Mouse (Mus musculus): ENCODE measurements around the gene Ttc9c. TPM values are rescaled to one million over a fixed set of nuclear protein-coding genes. Genes with fewer than 3 reads are reported as not detected.
A peak's percentile ranks its signal among the peaks of the same experiment; 100 is the strongest.
"Not testable (repeated sequence)": the region's sequence is repeated elsewhere in the genome, so short reads cannot be mapped to it uniquely, and the experiment has no call there.

Ttc9c gene
- polyA plus RNA-seq, 1 experiment from 2014 or later: 38.4 TPM

- under 1% methylated on average over 28 of the region's 38 CpGs for WGBS
- H3K36me3 ChIP-seq (ENCODE audit: control insufficient read depth, insufficient read depth, low read length): peaks cover 38% of the 10 kb centered on the region
- H3K9ac ChIP-seq (ENCODE audit: low read depth, low read length): peak within 1 kb of the TSS; percentile 73
- no peaks in the 10 kb centered on the region for H3K9me3 ChIP-seq (ENCODE audit: control insufficient read depth, low read length)
- peak; percentile 84 for ATAC-seq (ENCODE audit: low read depth)
- peak; percentile 92 for DNase-seq (ENCODE audit: low spot score)
- H3K4me3 ChIP-seq (ENCODE audit: low read depth, low read length): peak within 1 kb of the TSS; percentile 44
- H3K27ac ChIP-seq (replicated peaks; ENCODE audit: low read depth, low read length): peak within 1 kb of the TSS; percentile 97
- peaks cover 23% of the 10 kb centered on the region for H3K4me1 ChIP-seq (ENCODE audit: control insufficient read depth, insufficient read depth, low read length)
- H3K4me2 ChIP-seq (ENCODE audit: low read depth, low read length): peak within 1 kb of the TSS; percentile 63
- H3K27me3 ChIP-seq (replicated peaks; ENCODE audit: control insufficient read depth, insufficient read depth, low read length): no peaks in the 10 kb centered on the region
Observed at GRCm38 (mm10) chr19:8837251-8837791, 18.2 kb upstream of the Ttc9c start, which contains the start of gene Bscl2. TSS of gene Bscl2 (plus strand) at chr19:8837467.

GRCm38 (mm10) chr19:8836327-8836726, 17.2 kb upstream of the Ttc9c start:
- H3K9me3 ChIP-seq (ENCODE audit: control insufficient read depth, low read length); H3K27me3 ChIP-seq (replicated peaks; ENCODE audit: control insufficient read depth, insufficient read depth, low read length); H3K27ac ChIP-seq (replicated peaks; ENCODE audit: low read depth, low read length); H3K4me2 ChIP-seq (ENCODE audit: low read depth, low read length); H3K9ac ChIP-seq (ENCODE audit: low read depth, low read length); H3K4me3 ChIP-seq (ENCODE audit: low read depth, low read length); ATAC-seq (ENCODE audit: low read depth); DNase-seq (ENCODE audit: low spot score): not testable (repeated sequence)
- Histone ChIP-seq H3K36me3 (ENCODE audit: control insufficient read depth, insufficient read depth, low read length) (peaks cover 46% of the 10 kb centered on the region), H3K4me1 (ENCODE audit: control insufficient read depth, insufficient read depth, low read length) (peaks cover 23% of the 10 kb centered on the region)
- 96% methylated on average over 10 of the region's 10 CpGs for WGBS

- H3K4me3 ChIP-seq (ENCODE audit: low read depth, low read length): no peak overlapping the region
- H3K27me3 ChIP-seq (replicated peaks; ENCODE audit: control insufficient read depth, insufficient read depth, low read length): no peaks in the 10 kb centered on the region
- H3K36me3 ChIP-seq (ENCODE audit: control insufficient read depth, insufficient read depth, low read length): peaks cover 80% of the 10 kb centered on the region
- DNase-seq (ENCODE audit: low spot score) (no peak), ATAC-seq (ENCODE audit: low read depth) (no peak)
- no peaks in the 10 kb centered on the region for H3K9me3 ChIP-seq (ENCODE audit: control insufficient read depth, low read length)
- no peaks in the 10 kb centered on the region; the same call in 1 of the 2 replicates for H3K4me1 ChIP-seq (ENCODE audit: control insufficient read depth, insufficient read depth, low read length)
- H3K9ac ChIP-seq (ENCODE audit: low read depth, low read length): no peak overlapping the region
- no peak overlapping the region for H3K27ac ChIP-seq (replicated peaks; ENCODE audit: low read depth, low read length)
- WGBS: 94% methylated on average over 4 of the region's 4 CpGs
- no peak overlapping the region for H3K4me2 ChIP-seq (ENCODE audit: low read depth, low read length)
Observed at GRCm38 (mm10) chr19:8832971-8833370, 13.8 kb upstream of the Ttc9c start.

- H3K27ac ChIP-seq (replicated peaks; ENCODE audit: low read depth, low read length): no peak overlapping the region
- DNase-seq (ENCODE audit: low spot score): no peak
- 86% methylated on average over 11 of the region's 11 CpGs for WGBS
- ATAC-seq (ENCODE audit: low read depth): no peak
- H3K9me3 ChIP-seq (ENCODE audit: control insufficient read depth, low read length): no peaks in the 10 kb centered on the region
- no peak overlapping the region for H3K4me2 ChIP-seq (ENCODE audit: low read depth, low read length)
- H3K36me3 ChIP-seq (ENCODE audit: control insufficient read depth, insufficient read depth, low read length): peaks cover 96% of the 10 kb centered on the region
- H3K4me3 ChIP-seq (ENCODE audit: low read depth, low read length): no peak overlapping the region
- H3K27me3 ChIP-seq (replicated peaks; ENCODE audit: control insufficient read depth, insufficient read depth, low read length): no peaks in the 10 kb centered on the region
- no peak overlapping the region for H3K9ac ChIP-seq (ENCODE audit: low read depth, low read length)
- H3K4me1 ChIP-seq (ENCODE audit: control insufficient read depth, insufficient read depth, low read length): no peaks in the 10 kb centered on the region
Observed at GRCm38 (mm10) chr19:8831262-8831661, 12.1 kb upstream of the Ttc9c start.

GRCm38 (mm10) chr19:8830664-8831063, 11.5 kb upstream of the Ttc9c start:
- ATAC-seq (ENCODE audit: low read depth) (no peak), DNase-seq (ENCODE audit: low spot score) (no peak)
- 95% methylated on average over 8 of the region's 8 CpGs for WGBS
- Histone ChIP-seq H3K4me2 (ENCODE audit: low read depth, low read length) (no peak overlapping the region), H3K9ac (ENCODE audit: low read depth, low read length) (no peak overlapping the region), H3K4me1 (ENCODE audit: control insufficient read depth, insufficient read depth, low read length) (no peaks in the 10 kb centered on the region), H3K36me3 (ENCODE audit: control insufficient read depth, insufficient read depth, low read length) (peaks cover 97% of the 10 kb centered on the region), H3K27me3 (replicated peaks; ENCODE audit: control insufficient read depth, insufficient read depth, low read length) (no peaks in the 10 kb centered on the region), H3K9me3 (ENCODE audit: control insufficient read depth, low read length) (no peaks in the 10 kb centered on the region), H3K27ac (replicated peaks; ENCODE audit: low read depth, low read length) (no peak overlapping the region), H3K4me3 (ENCODE audit: low read depth, low read length) (no peak overlapping the region)

- H3K9ac ChIP-seq (ENCODE audit: low read depth, low read length): no peak within 1 kb of the TSS
- no peaks in the 10 kb centered on the region for H3K27me3 ChIP-seq (replicated peaks; ENCODE audit: control insufficient read depth, insufficient read depth, low read length)
- no peak within 1 kb of the TSS for H3K4me3 ChIP-seq (ENCODE audit: low read depth, low read length)
- no peak for ATAC-seq (ENCODE audit: low read depth)
- no peak within 1 kb of the TSS for H3K27ac ChIP-seq (replicated peaks; ENCODE audit: low read depth, low read length)
- H3K36me3 ChIP-seq (ENCODE audit: control insufficient read depth, insufficient read depth, low read length): peaks cover 100% of the 10 kb centered on the region
- WGBS: 91% methylated on average over 8 of the region's 8 CpGs
- no peaks in the 10 kb centered on the region for H3K9me3 ChIP-seq (ENCODE audit: control insufficient read depth, low read length)
- no peak within 1 kb of the TSS for H3K4me2 ChIP-seq (ENCODE audit: low read depth, low read length)
- DNase-seq (ENCODE audit: low spot score): no peak
- H3K4me1 ChIP-seq (ENCODE audit: control insufficient read depth, insufficient read depth, low read length): no peaks in the 10 kb centered on the region
Observed at GRCm38 (mm10) chr19:8829660-8830059, 10.5 kb upstream of the Ttc9c start, which contains the start of gene AC129217.1. TSS of gene AC129217.1 (plus strand) at chr19:8829773.

GRCm38 (mm10) chr19:8822696-8823095, 3.6 kb upstream of the Ttc9c start:
- Histone ChIP-seq H3K36me3 (ENCODE audit: control insufficient read depth, insufficient read depth, low read length) (peaks cover 51% of the 10 kb centered on the region), H3K9ac (ENCODE audit: low read depth, low read length) (0 out of 2 replicates have a peak overlapping the region, but pooled peaks have one; percentile 96), H3K9me3 (ENCODE audit: control insufficient read depth, low read length) (no peaks in the 10 kb centered on the region), H3K27me3 (replicated peaks; ENCODE audit: control insufficient read depth, insufficient read depth, low read length) (no peaks in the 10 kb centered on the region), H3K4me1 (ENCODE audit: control insufficient read depth, insufficient read depth, low read length) (peaks cover 16% of the 10 kb centered on the region), H3K4me2 (ENCODE audit: low read depth, low read length) (peak overlapping the region; percentile 92), H3K4me3 (ENCODE audit: low read depth, low read length) (peak overlapping the region; percentile 97), H3K27ac (replicated peaks; ENCODE audit: low read depth, low read length) (no peak overlapping the region)
- DNase-seq (ENCODE audit: low spot score) (no peak), ATAC-seq (ENCODE audit: low read depth) (no peak)
- 76% methylated on average over 8 of the region's 8 CpGs for WGBS

GRCm38 (mm10) chr19:8821146-8821545, 2.0 kb upstream of the Ttc9c start:
- H3K9me3 ChIP-seq (ENCODE audit: control insufficient read depth, low read length): no peaks in the 10 kb centered on the region
- under 1% methylated on average over 7 of the region's 7 CpGs for WGBS
- DNase-seq (ENCODE audit: low spot score): no peak
- peak overlapping the region; percentile 97 for H3K4me3 ChIP-seq (ENCODE audit: low read depth, low read length)
- H3K4me2 ChIP-seq (ENCODE audit: low read depth, low read length): peak overlapping the region; percentile 92
- ATAC-seq (ENCODE audit: low read depth): no peak
- peak overlapping the region; percentile 99; the same call in 1 of the 2 replicates for H3K27ac ChIP-seq (replicated peaks; ENCODE audit: low read depth, low read length)
- H3K27me3 ChIP-seq (replicated peaks; ENCODE audit: control insufficient read depth, insufficient read depth, low read length): no peaks in the 10 kb centered on the region
- H3K36me3 ChIP-seq (ENCODE audit: control insufficient read depth, insufficient read depth, low read length): peaks cover 44% of the 10 kb centered on the region
- peaks cover 26% of the 10 kb centered on the region for H3K4me1 ChIP-seq (ENCODE audit: control insufficient read depth, insufficient read depth, low read length)
- peak overlapping the region; percentile 96 for H3K9ac ChIP-seq (ENCODE audit: low read depth, low read length)

GRCm38 (mm10) chr19:8820424-8820956, 1.4 kb upstream of the Ttc9c start:
- WGBS: under 1% methylated on average over 38 of the region's 48 CpGs
- ATAC-seq (ENCODE audit: low read depth): peak; percentile 1; the same call in 1 of the 2 replicates

More at GRCm38 (mm10) chr19:8820424-8820956, 1.4 kb upstream of the Ttc9c start:
- DNase-seq (ENCODE audit: low spot score): no peak
- peaks cover 26% of the 10 kb centered on the region for H3K4me1 ChIP-seq (ENCODE audit: control insufficient read depth, insufficient read depth, low read length)
- no peaks in the 10 kb centered on the region for H3K9me3 ChIP-seq (ENCODE audit: control insufficient read depth, low read length)
- peak overlapping the region; percentile 92 for H3K4me2 ChIP-seq (ENCODE audit: low read depth, low read length)
- peak overlapping the region; percentile 99 for H3K27ac ChIP-seq (replicated peaks; ENCODE audit: low read depth, low read length)
- H3K27me3 ChIP-seq (replicated peaks; ENCODE audit: control insufficient read depth, insufficient read depth, low read length): no peaks in the 10 kb centered on the region
- peaks cover 44% of the 10 kb centered on the region for H3K36me3 ChIP-seq (ENCODE audit: control insufficient read depth, insufficient read depth, low read length)
- H3K4me3 ChIP-seq (ENCODE audit: low read depth, low read length): peak overlapping the region; percentile 97
- H3K9ac ChIP-seq (ENCODE audit: low read depth, low read length): peak overlapping the region; percentile 96
